Mouse (Mus musculus): Measurements from ENCODE around the gene Xpa.

- no peak for TF ChIP-seq CTCF (IDR thresholded peaks at IDR 0.05; ENCODE audit: borderline replicate concordance, extremely low read depth, insufficient read depth, insufficient read length)
- TF ChIP-seq POLR2A (IDR thresholded peaks at IDR 0.05; ENCODE audit: borderline replicate concordance, extremely low read depth, insufficient read depth, insufficient read length, poor library complexity, severe bottlenecking) = no peak
These were observed 25.0 kb upstream of the Xpa start for GRCm38 (mm10) chr4:46221090-46221489.
